In the genomic region with DNA sequence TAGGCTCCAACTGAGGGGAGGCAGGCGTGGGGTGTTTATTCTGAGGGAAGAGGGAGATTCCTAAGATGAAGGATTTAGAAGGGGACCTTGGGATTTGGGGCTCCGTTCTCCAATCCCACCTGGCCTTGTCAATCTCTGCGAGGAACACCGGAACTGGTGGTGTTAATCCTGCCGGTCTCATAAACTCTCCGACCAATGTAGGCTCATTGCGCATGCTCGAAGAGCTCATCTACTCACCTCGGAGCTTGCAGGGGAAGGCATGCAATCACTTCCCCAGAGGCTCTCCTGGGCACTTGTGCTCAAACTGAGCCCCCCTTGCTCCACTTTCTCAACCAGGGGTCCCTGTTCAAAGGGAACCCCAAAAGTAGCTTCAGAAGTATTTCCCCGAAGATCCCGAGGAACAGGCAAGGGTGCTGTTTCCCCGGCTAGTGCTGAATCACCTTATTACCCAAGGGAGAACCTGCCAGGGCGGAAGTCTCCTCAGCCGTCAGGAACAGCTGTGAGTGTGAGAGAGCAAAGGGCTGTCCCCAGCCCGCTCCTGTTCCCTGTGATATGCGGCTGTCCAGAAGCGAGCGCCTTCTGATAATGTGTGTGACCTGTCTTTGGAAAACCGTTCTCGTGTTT, we compare ENCODE assay signal across 9 mouse cellular contexts. TPM values are rescaled to one million over a fixed set of nuclear protein-coding genes. Genes with fewer than 3 reads are reported as not detected.
DNase-seq lines count a peak whose midpoint lies in the region; ATAC-seq and TF ChIP-seq lines count a peak whose summit lies in the region.
"Had no signal": no experiment of that assay in that cellular context is flagged by ENCODE, and none has a peak within 500 bp of the region (broad histone marks: within the 10 kb centered on the region; RNA-seq: fewer than 3 reads in every experiment).

No protein-coding gene starts in this region.

- peak; percentile 74 to 75 for ATAC-seq in hematopoietic stem cell, adult 5-6 weeks (replicated peaks in 1 of 2; ENCODE audit: insufficient read depth in 1 of 2, low FRiP score in 2 of 2, low TSS enrichment in 1 of 2, low read depth in 1 of 2, poor library complexity in 2 of 2, severe bottlenecking in 2 of 2)
- peak; percentile 51 for ATAC-seq in megakaryocyte, adult 5-6 weeks (ENCODE audit: poor library complexity, severe bottlenecking)
- ATAC-seq in erythroid progenitor cell, adult 5-6 weeks (replicated peaks; ENCODE audit: low FRiP score, poor library complexity, severe bottlenecking): no peak
- ATAC-seq in cerebellum, adult (ENCODE audit: insufficient number of reproducible peaks, low FRiP score, low TSS enrichment): no peak

- H3K36me3 ChIP-seq in CH12.LX (replicated peaks in 1 of 2; ENCODE audit: control insufficient read depth in 1 of 2, insufficient read depth in 1 of 2, low read length in 1 of 2): no peaks in the 10 kb centered on the region

- DNase-seq in gastrocnemius, adult 2 months: peak; percentile 64
- no peak for DNase-seq in gastrocnemius, postnatal 36 days
- peak; percentile 16 for DNase-seq in CH12.LX (ENCODE audit: extremely low read depth)
- DNase-seq in left cerebral cortex, adult 9 months (ENCODE audit: low spot score in 2 of 2): no peak

- TF ChIP-seq CTCF in gastrocnemius, adult 2 months (IDR thresholded peaks at IDR 0.05): no peak
- TF ChIP-seq CTCF in CH12.LX (conservative IDR thresholded peaks at IDR 0.05 in 1 of 2, IDR thresholded peaks at IDR 0.05 in 1 of 2; ENCODE audit: low read depth in 2 of 2, low read length in 2 of 2): no peak

- no peak for TF ChIP-seq RAD21 in CH12.LX (IDR thresholded peaks at IDR 0.05; ENCODE audit: low read depth, low read length)

- no peak for TF ChIP-seq POLR2A in CH12.LX (IDR thresholded peaks at IDR 0.05; ENCODE audit: low read depth, low read length)

- H3K27me3 ChIP-seq in CH12.LX (replicated peaks): peaks cover 18% of the 10 kb centered on the region

- H3K4me1 ChIP-seq in CH12.LX (ENCODE audit: control insufficient read depth in 1 of 2, insufficient read depth in 2 of 2): peaks cover 0 to 10% of the 10 kb centered on the region in 2 experiments; a peak in 2 of 4 replicates

- peak overlapping the region; percentile 85 for H3K27ac ChIP-seq in gastrocnemius, adult 2 months
- H3K27ac ChIP-seq in CH12.LX (ENCODE audit: insufficient read depth, low read depth): no peak overlapping the region

- H3K4me3 ChIP-seq in gastrocnemius, adult 2 months: peak overlapping the region; percentile 67
- H3K4me3 ChIP-seq in CH12.LX (replicated peaks in 1 of 3; ENCODE audit: low read depth in 2 of 3, low read length in 2 of 3, poor library complexity in 1 of 3): no peak overlapping the region

- dilution Hi-C loops in CH12.LX (cut with MboI; ENCODE audit: extremely low pct_ligation_motif_present, extremely low pct_unique_long_range_greater_than_20kb, low sequenced_read_pairs): no loop called here

- no peaks in the 10 kb centered on the region for H3K9me3 ChIP-seq in CH12.LX (replicated peaks; ENCODE audit: low read length)

- in situ Hi-C loops in CH12.LX (cut with MboI; ENCODE audit: low pct_ligation_motif_present, low pct_unique_long_range_greater_than_20kb, low sequenced_read_pairs): no loop called here

- TF ChIP-seq EP300 in CH12.LX (IDR thresholded peaks at IDR 0.05; ENCODE audit: low read length): no peak

- intact Hi-C loops in gastrocnemius, adult 2 months (cut with DNase I): loop anchor here (5.0 kb wide), 1 partner anchor 80 kb away; no protein-coding TSS in a partner anchor
- intact Hi-C loops in gastrocnemius, postnatal 36 days (cut with DNase I): no loop called here

- no peaks in the 10 kb centered on the region; the same call in 1 of the 2 replicates for H3K79me2 ChIP-seq in CH12.LX (replicated peaks; ENCODE audit: control insufficient read depth, extremely low read depth, insufficient read depth, poor library complexity, severe bottlenecking)

- H3K4me2 ChIP-seq in CH12.LX (ENCODE audit: insufficient read depth, low read depth, poor library complexity, severe bottlenecking): peak overlapping the region; percentile 22

- no peak overlapping the region for H3K9ac ChIP-seq in CH12.LX (ENCODE audit: insufficient read depth, low read depth)

TF ChIP-seq in CH12.LX, 34 proteins besides CTCF, POLR2A, EP300 and RAD21:
- TF ChIP-seq KAT2A (IDR thresholded peaks at IDR 0.05; ENCODE audit: insufficient replicate concordance, low read length) (no peak), SIN3A (IDR thresholded peaks at IDR 0.05; ENCODE audit: low read length) (0 out of 2 replicates have a peak, but pooled peaks have one; percentile 21), UBTF (IDR thresholded peaks at IDR 0.05; ENCODE audit: low read depth, low read length) (no peak), NRF1 (IDR thresholded peaks at IDR 0.05; ENCODE audit: low read depth, low read length) (no peak; the same call in 1 of the 2 replicates)

RNA-seq across cellular contexts. Expression of a gene that starts 5.6 kb away (rescaled TPM):
- 1 to 10 TPM; 3.0 to 5.7 TPM for total RNA-seq in gastrocnemius, adult 2 months (2021)
- 1 to 10 TPM; 5.8 TPM for total RNA-seq in gastrocnemius, postnatal 36 days (2021)
- total RNA-seq in CH12.LX (2012; rRNA removed): not detected in 2 replicates
- not detected in 2 replicates for total RNA-seq in CH12.LX (2014; rRNA removed)
- polyA plus RNA-seq in CH12.LX (2012; ENCODE audit: insufficient read length, low read depth): 0.19 TPM in 1 of 2 replicates, not detected in the other
- 4.7 and 9.8 TPM in 2 replicates for total RNA-seq in hematopoietic stem cell, adult 5-6 weeks (2017)
- 0.87 TPM in 1 of 2 replicates, not detected in the other for total RNA-seq in megakaryocyte, adult 5-6 weeks (2015)
- total RNA-seq in megakaryocyte, adult 5-6 weeks (2017): 0.04 and 0.28 TPM in 2 replicates
- 2.9 and 3.6 TPM in 2 replicates for total RNA-seq in erythroid progenitor cell, adult 5-6 weeks (2015; ENCODE audit: low replicate concordance)
- total RNA-seq in erythroid progenitor cell, adult 5-6 weeks (2017; ENCODE audit: low replicate concordance): 1.6 and 2.8 TPM in 2 replicates
- polyA plus RNA-seq: C2C12 had no signal

Comparison
In these comparisons a context has a peak if more than half of its experiments do, and no peak if none do; other contexts are left out.
1. DNase-seq: peak in gastrocnemius, adult 2 months (single experiment) and CH12.LX (single experiment); none in gastrocnemius, postnatal 36 days (0 of 2) and left cerebral cortex, adult 9 months (0 of 2).
2. ATAC-seq: peak in hematopoietic stem cell, adult 5-6 weeks (2 of 2) and megakaryocyte, adult 5-6 weeks (single experiment); none in erythroid progenitor cell, adult 5-6 weeks (single experiment) and cerebellum, adult (single experiment).